Mouse (Mus musculus): Measurements from ENCODE around the gene P2rx7. TPM values are rescaled to one million over a fixed set of nuclear protein-coding genes. Genes with fewer than 3 reads are reported as not detected.

P2rx7 gene
- 2.5 TPM in 1 of 2 replicates, not detected in the other for polyA plus RNA-seq (2012; ENCODE audit: insufficient read depth, low replicate concordance)

- Histone ChIP-seq H3K4me1 (peaks cover 49% of the 10 kb centered on the region), H3K4me3 (replicated peaks) (peak within 1 kb of the TSS; percentile 88), H3K36me3 (replicated peaks; ENCODE audit: low read length) (no peaks in the 10 kb centered on the region), H3K27me3 (replicated peaks) (peaks cover 78% of the 10 kb centered on the region), H3K9me3 (peaks cover 9% of the 10 kb centered on the region)
- no peak for TF ChIP-seq GATA1 (IDR thresholded peaks at IDR 0.05; ENCODE audit: borderline replicate concordance, low read length)
- TF ChIP-seq FLI1 (IDR thresholded peaks at IDR 0.05; ENCODE audit: low read length): no peak
Observed at GRCm38 (mm10) chr5:122643701-122644100, at the start of gene P2rx7. Gene P2rx7, plus strand, starts transcription at chr5:122643911.

GRCm38 (mm10) chr5:122595470-122595869 lies 48.2 kb upstream of the P2rx7 start:
- no peaks in the 10 kb centered on the region for H3K4me1 ChIP-seq
- peaks cover 9% of the 10 kb centered on the region; the same call in 1 of the 2 replicates for H3K9me3 ChIP-seq
- no peak overlapping the region for H3K4me3 ChIP-seq (replicated peaks)
- TF ChIP-seq FLI1 (IDR thresholded peaks at IDR 0.05; ENCODE audit: low read length) (no peak), GATA1 (IDR thresholded peaks at IDR 0.05; ENCODE audit: borderline replicate concordance, low read length) (no peak)
- no peaks in the 10 kb centered on the region for H3K36me3 ChIP-seq (replicated peaks; ENCODE audit: low read length)
- H3K27me3 ChIP-seq (replicated peaks): peaks cover 1% of the 10 kb centered on the region

- Histone ChIP-seq H3K4me1 (peaks cover 5% of the 10 kb centered on the region; the same call in 1 of the 2 replicates), H3K9me3 (peaks cover 4% of the 10 kb centered on the region; the same call in 1 of the 2 replicates), H3K4me3 (replicated peaks) (peak overlapping the region; percentile 29), H3K27me3 (replicated peaks) (peaks cover 7% of the 10 kb centered on the region), H3K36me3 (replicated peaks; ENCODE audit: low read length) (no peaks in the 10 kb centered on the region)
- no peak for TF ChIP-seq GATA1 (IDR thresholded peaks at IDR 0.05; ENCODE audit: borderline replicate concordance, low read length)
- TF ChIP-seq FLI1 (IDR thresholded peaks at IDR 0.05; ENCODE audit: low read length): no peak
Observed at GRCm38 (mm10) chr5:122602233-122602632, 41.5 kb upstream of the P2rx7 start.

- peaks cover 14% of the 10 kb centered on the region for H3K27me3 ChIP-seq (replicated peaks)
- H3K9me3 ChIP-seq: no peaks in the 10 kb centered on the region
- H3K4me1 ChIP-seq: peaks cover 5% of the 10 kb centered on the region; the same call in 1 of the 2 replicates
- TF ChIP-seq GATA1 (IDR thresholded peaks at IDR 0.05; ENCODE audit: borderline replicate concordance, low read length) (no peak), FLI1 (IDR thresholded peaks at IDR 0.05; ENCODE audit: low read length) (no peak)
- no peak overlapping the region for H3K4me3 ChIP-seq (replicated peaks)
- no peaks in the 10 kb centered on the region for H3K36me3 ChIP-seq (replicated peaks; ENCODE audit: low read length)
Observed at GRCm38 (mm10) chr5:122604894-122605293, 38.8 kb upstream of the P2rx7 start.

GRCm38 (mm10) chr5:122611651-122612050 lies 32.1 kb upstream of the P2rx7 start:
- 0 out of 2 replicates have a peak, but pooled peaks cover under 1% of the 10 kb centered on the region for H3K9me3 ChIP-seq
- TF ChIP-seq GATA1 (IDR thresholded peaks at IDR 0.05; ENCODE audit: borderline replicate concordance, low read length): no peak
- no peak for TF ChIP-seq FLI1 (IDR thresholded peaks at IDR 0.05; ENCODE audit: low read length)
- H3K4me1 ChIP-seq: peaks cover 12% of the 10 kb centered on the region
- peaks cover 59% of the 10 kb centered on the region for H3K27me3 ChIP-seq (replicated peaks)
- no peaks in the 10 kb centered on the region for H3K36me3 ChIP-seq (replicated peaks; ENCODE audit: low read length)
- no peak overlapping the region for H3K4me3 ChIP-seq (replicated peaks)

GRCm38 (mm10) chr5:122613908-122614732 lies 29.6 kb upstream of the P2rx7 start, which contains the start of gene Ift81:
Gene Ift81, minus strand, starts transcription at chr5:122614518.
- Histone ChIP-seq H3K36me3 (replicated peaks; ENCODE audit: low read length) (no peaks in the 10 kb centered on the region), H3K9me3 (peaks cover 11% of the 10 kb centered on the region), H3K27me3 (replicated peaks) (peaks cover 74% of the 10 kb centered on the region), H3K4me3 (replicated peaks) (peak within 1 kb of the TSS; percentile 91), H3K4me1 (peaks cover 12% of the 10 kb centered on the region)
- TF ChIP-seq FLI1 (IDR thresholded peaks at IDR 0.05; ENCODE audit: low read length) (no peak), GATA1 (IDR thresholded peaks at IDR 0.05; ENCODE audit: borderline replicate concordance, low read length) (no peak)

GRCm38 (mm10) chr5:122617718-122618117 lies 26.0 kb upstream of the P2rx7 start:
- Histone ChIP-seq H3K4me3 (replicated peaks) (no peak overlapping the region), H3K9me3 (peaks cover 11% of the 10 kb centered on the region), H3K4me1 (peaks cover 25% of the 10 kb centered on the region), H3K36me3 (replicated peaks; ENCODE audit: low read length) (no peaks in the 10 kb centered on the region), H3K27me3 (replicated peaks) (peaks cover 64% of the 10 kb centered on the region)
- TF ChIP-seq FLI1 (IDR thresholded peaks at IDR 0.05; ENCODE audit: low read length) (no peak), GATA1 (IDR thresholded peaks at IDR 0.05; ENCODE audit: borderline replicate concordance, low read length) (no peak)

GRCm38 (mm10) chr5:122619686-122620296 lies 23.9 kb upstream of the P2rx7 start:
- H3K4me3 ChIP-seq (replicated peaks): no peak overlapping the region
- H3K36me3 ChIP-seq (replicated peaks; ENCODE audit: low read length): no peaks in the 10 kb centered on the region
- peaks cover 49% of the 10 kb centered on the region for H3K27me3 ChIP-seq (replicated peaks)
- TF ChIP-seq GATA1 (IDR thresholded peaks at IDR 0.05; ENCODE audit: borderline replicate concordance, low read length) (no peak), FLI1 (IDR thresholded peaks at IDR 0.05; ENCODE audit: low read length) (no peak)
- peaks cover 22% of the 10 kb centered on the region for H3K4me1 ChIP-seq
- peaks cover 11% of the 10 kb centered on the region for H3K9me3 ChIP-seq

- no peak for TF ChIP-seq GATA1 (IDR thresholded peaks at IDR 0.05; ENCODE audit: borderline replicate concordance, low read length)
- TF ChIP-seq FLI1 (IDR thresholded peaks at IDR 0.05; ENCODE audit: low read length): no peak; the same call in 1 of the 2 replicates
- peaks cover 46% of the 10 kb centered on the region for H3K27me3 ChIP-seq (replicated peaks)
- peaks cover 11% of the 10 kb centered on the region for H3K9me3 ChIP-seq
- H3K36me3 ChIP-seq (replicated peaks; ENCODE audit: low read length): no peaks in the 10 kb centered on the region
- H3K4me1 ChIP-seq: peaks cover 22% of the 10 kb centered on the region
- H3K4me3 ChIP-seq (replicated peaks): no peak overlapping the region
Observed at GRCm38 (mm10) chr5:122621376-122621886, 22.3 kb upstream of the P2rx7 start.

Data from megakaryocyte, embryonic 14.5 days (primary cell).